Mouse (Mus musculus) cerebellum, adult 2 months (tissue): ENCODE measurements around the gene Nos3. TPM values are rescaled to one million over a fixed set of nuclear protein-coding genes. Genes with fewer than 3 reads are reported as not detected.

Experiments
- DNase-seq, 2 experiments: peaks; one replicate each; pipeline ENCODE4 v3.0.0; 2021
- H3K27ac ChIP-seq: fragments of 200-500 bp; 2 replicates; pipeline ENCODE4 v1.5.1; 2012; ENCODE audit warnings: low read length, control low read depth, inconsistent platforms; ENCODE audit not compliant: insufficient read depth
- H3K27me3 ChIP-seq: fragments of 200-500 bp; 2 replicates; pipeline ENCODE4 v1.6.1; 2012; ENCODE audit warnings: inconsistent platforms, mild to moderate bottlenecking, low read length, moderate library complexity; ENCODE audit not compliant: control insufficient read depth, insufficient read depth
- H3K4me1 ChIP-seq: fragments of 200-500 bp; 2 replicates; pipeline ENCODE4 v1.6.1; 2011; ENCODE audit warnings: low read length; ENCODE audit not compliant: control insufficient read depth, insufficient read depth
- H3K4me3 ChIP-seq: fragments of 200-500 bp; replicated peaks from 2 replicates; pipeline ENCODE3; 2011; ENCODE audit warnings: mild to moderate bottlenecking, low read depth, low read length, control low read depth; ENCODE audit not compliant: insufficient read depth
- CTCF ChIP-seq: fragments of 200-500 bp; IDR thresholded peaks from 2 replicates; pipeline ENCODE4 v1.5.1; 2011; ENCODE audit warnings: low read depth, mild to moderate bottlenecking, control low read depth, low read length, moderate library complexity, borderline replicate concordance; ENCODE audit not compliant: insufficient read depth
- POLR2A ChIP-seq: fragments of 200-500 bp; IDR thresholded peaks from 2 replicates; pipeline ENCODE4 v1.6.1; 2011; ENCODE audit warnings: low read length, control low read depth, borderline replicate concordance; ENCODE audit not compliant: insufficient read depth
- WGBS: fragments of 180-500 bp; shearing (Covaris S2); methylation state at CpG from one replicate; pipeline ENCODE4 v1.1.7; 2018; 5-methylcytosine and 5-hydroxymethylcytosine counted together
- polyA plus RNA-seq: library from polyadenylated mRNA; depleted of rRNA; stranded (reverse); fragments of >200 nt; gene quantifications from 2 replicates; pipeline ENCODE4 v1.2.3, GENCODE M21; 2012

Gene Nos3
- polyA plus RNA-seq, 1 experiment = 8.6 TPM

GRCm38 (mm10) chr5:24400911-24401605 lies 36.4 kb downstream of the Nos3 start:
- Histone ChIP-seq H3K27me3 (no peaks in the 10 kb centered on the region), H3K4me1 (peaks cover 25% of the 10 kb centered on the region), H3K27ac (no peak overlapping the region), H3K4me3 (no peak overlapping the region)
- no peak for DNase-seq
- 71% methylated on average over 5 of the region's 5 CpGs for WGBS
- TF ChIP-seq CTCF (no peak), POLR2A (no peak)

- TF ChIP-seq POLR2A (no peak), CTCF (no peak)
- H3K4me3 ChIP-seq = no peak overlapping the region
- no peaks in the 10 kb centered on the region for H3K27me3 ChIP-seq
- H3K27ac ChIP-seq = no peak overlapping the region
- WGBS = 24% methylated on average over 9 of the region's 9 CpGs
- H3K4me1 ChIP-seq = peaks cover 25% of the 10 kb centered on the region
- no peak for DNase-seq
Measured at GRCm38 (mm10) chr5:24401969-24402368, 37.4 kb downstream of the Nos3 start.

- 62% methylated on average over 6 of the region's 6 CpGs for WGBS
- no peak for TF ChIP-seq POLR2A
- Histone ChIP-seq H3K4me3 (no peak overlapping the region), H3K27ac (no peak overlapping the region), H3K4me1 (peaks cover 23% of the 10 kb centered on the region), H3K27me3 (no peaks in the 10 kb centered on the region)
- no peak for DNase-seq
Measured at GRCm38 (mm10) chr5:24404594-24405360, 40.2 kb downstream of the Nos3 start.

- no peak for DNase-seq
- no peak for TF ChIP-seq POLR2A
- TF ChIP-seq CTCF = no peak
- Histone ChIP-seq H3K4me3 (no peak overlapping the region), H3K4me1 (peaks cover 17% of the 10 kb centered on the region), H3K27ac (no peak overlapping the region), H3K27me3 (no peaks in the 10 kb centered on the region)
- 75% methylated on average over 3 of the region's 3 CpGs for WGBS
Measured at GRCm38 (mm10) chr5:24405389-24405876, 40.8 kb downstream of the Nos3 start.

- peaks cover 5% of the 10 kb centered on the region; the same call in 1 of the 2 replicates for H3K4me1 ChIP-seq
- no peaks in the 10 kb centered on the region for H3K27me3 ChIP-seq
- no peak for DNase-seq
- no peak overlapping the region for H3K4me3 ChIP-seq
- H3K27ac ChIP-seq = no peak overlapping the region
- TF ChIP-seq CTCF (no peak), POLR2A (no peak)
- WGBS = 67% methylated on average over 13 of the region's 13 CpGs
Measured at GRCm38 (mm10) chr5:24408651-24409050, 44.0 kb downstream of the Nos3 start.

GRCm38 (mm10) chr5:24409466-24409865 lies 44.9 kb downstream of the Nos3 start:
- TF ChIP-seq POLR2A (no peak), CTCF (no peak)
- Histone ChIP-seq H3K4me1 (peaks cover 3% of the 10 kb centered on the region; the same call in 1 of the 2 replicates), H3K27me3 (no peaks in the 10 kb centered on the region), H3K4me3 (no peak overlapping the region), H3K27ac (no peak overlapping the region)
- no peak for DNase-seq
- 81% methylated on average over 2 of the region's 2 CpGs for WGBS

- no peak overlapping the region for H3K27ac ChIP-seq
- H3K4me3 ChIP-seq = no peak overlapping the region
- no peak for DNase-seq
- H3K4me1 ChIP-seq = peaks cover 13% of the 10 kb centered on the region
- no peak for TF ChIP-seq POLR2A
- TF ChIP-seq CTCF = no peak
- 93% methylated on average over 2 of the region's 2 CpGs for WGBS
- H3K27me3 ChIP-seq = no peaks in the 10 kb centered on the region
Measured at GRCm38 (mm10) chr5:24412063-24412462, 47.5 kb downstream of the Nos3 start.
